Mouse (Mus musculus) myocyte (in vitro differentiated cells): Measurements from ENCODE around the gene Gm21962.

ENCODE experiments used
- CEBPB ChIP-seq: IDR thresholded peaks from 2 replicates; pipeline ENCODE4 v1.6.1; 2011; ENCODE audit warnings: mild to moderate bottlenecking, moderate library complexity; ENCODE audit not compliant: poor library complexity, insufficient read depth, severe bottlenecking
- E2F4 ChIP-seq: IDR thresholded peaks from one replicate; pipeline ENCODE4 v1.6.1; 2011; ENCODE audit warnings: mild to moderate bottlenecking, control low read depth, moderate library complexity; ENCODE audit not compliant: insufficient read depth
- POLR2A ChIP-seq: IDR thresholded peaks from one replicate; pipeline ENCODE4 v1.6.1; 2011; ENCODE audit warnings: low read depth, mild to moderate bottlenecking, control low read depth, moderate library complexity; ENCODE audit not compliant: insufficient read length

GRCm38 (mm10) chr3:137641238-137641637 lies 30.1 kb upstream of the Gm21962 start:
- TF ChIP-seq CEBPB (no peak), POLR2A (no peak), E2F4 (no peak)
